Mouse (Mus musculus) liver, adult 2 months (tissue): ENCODE data around the gene Ceacam20.
"Not testable (repeated sequence)": the region's sequence is repeated elsewhere in the genome, so short reads cannot be mapped to it uniquely, and the experiment has no call there.

Experiments
- CTCF ChIP-seq: fragments of 200-500 bp; IDR thresholded peaks from 2 replicates; pipeline ENCODE4 v1.5.1; 2011; ENCODE audit warnings: low read depth, low read length, control low read depth
- POLR2A ChIP-seq: fragments of 200-500 bp; IDR thresholded peaks from 2 replicates; pipeline ENCODE4 v1.6.1; 2011; ENCODE audit warnings: low read length, control low read depth; ENCODE audit not compliant: insufficient read depth; ENCODE audit errors: extremely low read depth

DNA sequence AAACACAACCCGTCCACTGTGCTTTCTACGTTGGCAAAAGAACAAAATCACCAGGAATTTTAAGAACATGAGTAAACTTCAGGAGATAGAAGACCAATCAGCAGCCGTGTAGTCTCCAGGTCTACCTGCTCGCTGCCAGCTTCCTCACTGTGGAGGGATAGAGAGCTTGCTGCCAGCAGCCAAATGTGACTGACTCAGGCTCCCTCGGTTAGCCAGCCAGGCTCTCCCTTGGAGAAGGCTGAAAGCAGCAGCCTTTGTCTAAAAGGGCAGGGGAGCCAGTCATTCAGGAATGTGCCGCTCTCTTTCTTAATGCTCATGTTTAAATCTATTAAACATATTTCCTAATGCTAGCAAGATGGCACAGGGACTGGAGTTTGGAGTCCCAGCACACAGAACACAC is 34.7 kb upstream of the Ceacam20 start:
- TF ChIP-seq CTCF, POLR2A: not testable (repeated sequence)
